Mouse (Mus musculus): Measurements from ENCODE around the gene Ift22. TPM values are rescaled to one million over a fixed set of nuclear protein-coding genes. Genes with fewer than 3 reads are reported as not detected.

The Ift22 gene
- polyA plus RNA-seq, 1 experiment from 2014 or later, result 112 TPM

DNA sequence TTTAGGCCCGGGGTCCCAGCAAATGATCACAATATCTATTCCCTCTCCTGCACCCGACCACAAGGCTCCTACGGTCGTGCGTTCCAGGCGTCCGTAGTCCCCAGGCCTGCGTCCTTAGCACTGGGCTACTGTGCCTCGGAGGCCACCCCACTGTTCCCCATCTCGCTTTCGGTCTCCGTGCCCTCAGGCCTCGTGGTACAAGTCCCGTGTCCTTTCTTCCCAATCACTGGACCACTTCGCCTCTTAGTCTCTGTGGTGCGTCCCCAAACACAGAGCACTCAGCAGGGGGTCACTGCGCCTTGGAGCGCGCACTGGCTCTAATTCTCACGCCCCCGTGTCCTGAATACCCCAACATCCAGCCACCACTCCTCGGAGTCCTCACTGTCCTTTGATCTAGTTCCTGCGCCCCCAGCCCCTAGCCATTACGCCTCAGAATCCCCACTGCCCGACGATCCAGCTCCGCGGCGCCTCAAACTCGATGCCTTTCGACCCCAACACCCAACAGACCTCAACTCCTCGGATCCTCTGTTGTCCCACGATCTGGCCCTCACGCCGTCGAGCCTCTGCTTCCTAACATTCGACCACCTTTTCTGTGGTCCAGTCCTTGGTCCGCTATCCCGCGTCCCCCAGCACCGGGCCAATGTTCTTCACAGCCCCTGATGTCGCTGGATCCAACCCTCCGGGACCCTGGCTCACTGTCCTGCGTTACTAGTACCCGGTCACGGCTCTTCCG is 25.7 kb upstream of the Ift22 start:
- Histone ChIP-seq H3K4me1 (peaks cover 24% of the 10 kb centered on the region), H3K9me3 (no peaks in the 10 kb centered on the region), H3K36me3 (no peaks in the 10 kb centered on the region), H3K27me3 (peaks cover 49% of the 10 kb centered on the region), H3K4me2 (replicated peaks) (peak overlapping the region; percentile 77), H3K9ac (replicated peaks) (peak overlapping the region; percentile 65), H3K4me3 (peak overlapping the region; percentile 46), H3K27ac (replicated peaks) (no peak overlapping the region)
- under 1% methylated on average over 47 of the region's 47 CpGs for WGBS
- ATAC-seq (ENCODE audit: low FRiP score, low read depth), result no peak

DNA sequence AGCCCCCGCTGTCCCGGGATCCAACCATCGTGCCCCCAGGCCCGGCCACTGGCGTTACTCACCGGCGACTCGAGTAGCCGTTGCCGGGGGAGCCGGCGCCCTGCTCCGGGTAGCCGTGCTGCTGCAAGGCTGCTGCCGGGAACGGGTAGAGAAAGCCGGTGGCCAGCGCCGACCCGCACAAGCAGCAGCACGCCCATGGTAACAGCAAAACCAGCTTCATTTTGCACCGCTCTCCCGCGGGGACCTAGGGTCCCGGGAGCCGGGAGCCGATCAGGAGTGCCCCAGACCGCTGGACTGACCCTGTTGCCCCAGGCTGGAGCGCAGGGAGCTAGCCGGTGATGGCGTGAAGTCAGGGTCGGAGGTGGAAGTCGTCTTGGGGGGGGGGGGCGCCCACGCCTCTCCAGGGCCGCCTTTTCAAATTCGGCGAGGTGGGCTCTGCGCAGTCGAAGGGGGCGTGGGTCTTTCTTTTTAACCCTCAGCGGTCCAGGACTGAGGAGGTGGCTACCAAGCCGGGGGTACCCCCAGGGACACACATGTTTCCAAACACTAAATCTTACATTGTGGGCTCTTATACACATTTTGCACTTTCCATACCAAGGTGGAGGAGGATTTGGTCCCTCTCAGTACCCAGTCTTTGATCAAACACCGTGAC is 25.0 kb upstream of the Ift22 start, which contains the start of gene Col26a1:
TSS of gene Col26a1 (minus strand) at position 422 of the 652 bp plus-strand sequence.
- Histone ChIP-seq H3K4me1 (peaks cover 24% of the 10 kb centered on the region), H3K27ac (replicated peaks) (no peak within 1 kb of the TSS), H3K36me3 (no peaks in the 10 kb centered on the region), H3K4me3 (peak within 1 kb of the TSS; percentile 46), H3K4me2 (replicated peaks) (peak within 1 kb of the TSS; percentile 77), H3K27me3 (peaks cover 49% of the 10 kb centered on the region), H3K9ac (replicated peaks) (peak within 1 kb of the TSS; percentile 65), H3K9me3 (no peaks in the 10 kb centered on the region)
- WGBS, result 2% methylated on average over 43 of the region's 44 CpGs
- no peak for ATAC-seq (ENCODE audit: low FRiP score, low read depth)

DNA sequence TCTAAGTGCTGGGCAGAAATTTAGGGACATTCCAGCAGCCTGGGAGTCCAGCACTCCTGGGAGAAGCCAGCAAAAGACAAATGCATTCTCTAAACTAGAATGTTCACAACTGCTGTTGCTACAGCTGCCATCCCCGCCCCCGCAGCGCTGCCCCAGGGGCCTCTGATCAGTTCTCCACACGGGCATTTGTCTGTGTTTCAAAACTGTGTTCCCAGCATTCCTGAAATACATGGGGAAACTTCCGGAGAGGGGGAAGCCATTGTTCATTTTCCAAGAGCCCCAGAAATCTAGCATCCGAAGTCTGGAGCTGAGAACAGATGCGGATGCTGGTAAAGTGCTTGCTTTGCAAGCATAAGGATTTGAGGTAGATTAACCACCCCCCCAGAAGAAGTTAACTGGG is 21.0 kb upstream of the Ift22 start:
- no peak overlapping the region for H3K27ac ChIP-seq (replicated peaks)
- 36% methylated on average over 7 of the region's 7 CpGs for WGBS
- no peak overlapping the region for H3K9ac ChIP-seq (replicated peaks)

DNA sequence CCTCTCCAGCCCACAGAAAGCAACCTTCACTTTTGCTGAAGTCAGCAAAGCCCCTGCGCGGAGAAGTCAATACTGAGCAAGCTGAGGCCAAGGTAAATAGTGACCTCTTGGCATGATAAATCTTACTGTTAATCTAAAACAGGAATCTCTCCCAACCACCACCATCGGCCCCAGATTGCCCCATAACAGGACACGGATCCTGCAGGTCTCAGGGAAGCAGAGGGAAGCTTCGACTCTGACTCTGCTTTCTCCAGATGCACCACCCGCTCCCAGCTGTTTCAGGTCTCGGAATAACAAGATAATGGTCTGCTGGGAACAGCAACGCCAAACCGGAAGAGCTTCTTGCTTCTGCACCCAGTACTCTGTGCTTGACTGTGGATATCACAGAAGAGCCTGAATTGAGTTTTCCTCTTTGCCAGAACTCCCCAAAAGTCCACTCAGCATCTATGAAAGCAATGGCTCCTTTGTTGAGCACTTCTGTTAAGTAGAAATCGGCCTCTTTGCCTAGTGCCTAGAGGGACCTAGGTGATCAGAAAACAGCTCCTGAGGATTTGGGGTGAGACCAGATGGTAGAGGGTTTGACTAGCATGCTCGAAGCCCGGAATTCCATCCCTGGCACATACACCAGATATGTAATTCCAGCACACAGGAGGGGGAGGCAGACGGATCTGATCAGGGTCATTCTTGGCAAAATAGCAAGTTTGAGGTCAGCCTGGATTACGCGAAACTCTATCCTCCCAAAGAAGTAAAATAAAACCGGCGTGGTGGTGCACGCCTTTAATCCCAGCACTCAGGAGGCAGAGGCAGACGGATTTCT is 19.2 kb upstream of the Ift22 start:
- 68% methylated on average over 19 of the region's 19 CpGs for WGBS
- ATAC-seq (ENCODE audit: low FRiP score, low read depth), result no peak

More for the DNA sequence above, 21.0 kb upstream of the Ift22 start:
- no peak for ATAC-seq (ENCODE audit: low FRiP score, low read depth)
- H3K36me3 ChIP-seq, result no peaks in the 10 kb centered on the region
- H3K4me1 ChIP-seq, result peaks cover 18% of the 10 kb centered on the region
- H3K4me2 ChIP-seq (replicated peaks), result no peak overlapping the region
- no peaks in the 10 kb centered on the region for H3K9me3 ChIP-seq
- H3K27me3 ChIP-seq, result peaks cover 29% of the 10 kb centered on the region
- no peak overlapping the region for H3K4me3 ChIP-seq

DNA sequence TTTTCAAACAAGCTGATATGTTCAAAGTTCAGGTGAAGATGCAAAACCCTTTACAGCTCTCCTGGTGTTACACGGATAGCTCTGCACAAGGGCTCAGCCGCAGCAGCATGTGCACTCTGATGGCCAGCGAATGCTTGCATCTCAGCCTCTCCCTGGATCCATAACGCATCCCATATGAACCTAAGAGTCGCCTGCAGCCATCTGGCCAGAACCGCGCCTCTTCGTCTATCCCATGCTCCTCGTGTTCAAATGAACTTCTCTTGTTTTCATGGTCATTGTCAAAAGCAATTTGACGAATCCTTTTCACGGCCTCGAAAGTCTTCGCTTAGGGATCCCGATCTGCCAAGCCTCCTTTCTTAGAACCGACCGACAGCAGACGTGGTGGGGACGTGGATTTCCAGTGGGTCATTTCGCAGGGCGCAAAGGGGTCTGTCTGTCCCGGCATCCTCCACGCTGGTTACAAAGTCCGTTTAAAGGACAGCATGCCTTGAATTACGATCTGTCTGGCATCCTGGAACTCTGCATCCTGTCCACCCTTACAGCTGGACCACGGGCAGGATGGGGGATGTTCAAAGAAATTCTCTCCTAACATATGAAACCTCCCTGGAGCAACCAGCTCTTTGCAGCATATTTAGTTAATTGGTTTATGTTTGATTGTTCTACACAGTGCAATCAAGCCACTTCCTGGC is 13.0 kb upstream of the Ift22 start:
- no peak overlapping the region for H3K4me2 ChIP-seq (replicated peaks)
- no peaks in the 10 kb centered on the region; the same call in 1 of the 2 replicates for H3K27me3 ChIP-seq
- WGBS, result 69% methylated on average over 25 of the region's 25 CpGs
- no peaks in the 10 kb centered on the region for H3K9me3 ChIP-seq
- H3K4me3 ChIP-seq, result no peak overlapping the region
- H3K36me3 ChIP-seq, result no peaks in the 10 kb centered on the region
- no peak overlapping the region for H3K9ac ChIP-seq (replicated peaks)
- ATAC-seq (ENCODE audit: low FRiP score, low read depth), result no peak
- H3K27ac ChIP-seq (replicated peaks), result no peak overlapping the region
- no peaks in the 10 kb centered on the region for H3K4me1 ChIP-seq

More for the DNA sequence above, 19.2 kb upstream of the Ift22 start:
- no peaks in the 10 kb centered on the region for H3K36me3 ChIP-seq
- H3K4me1 ChIP-seq, result peaks cover 5% of the 10 kb centered on the region
- H3K9ac ChIP-seq (replicated peaks), result no peak overlapping the region
- no peaks in the 10 kb centered on the region for H3K9me3 ChIP-seq
- H3K27ac ChIP-seq (replicated peaks), result no peak overlapping the region
- H3K4me3 ChIP-seq, result no peak overlapping the region
- H3K4me2 ChIP-seq (replicated peaks), result no peak overlapping the region
- peaks cover 11% of the 10 kb centered on the region for H3K27me3 ChIP-seq

DNA sequence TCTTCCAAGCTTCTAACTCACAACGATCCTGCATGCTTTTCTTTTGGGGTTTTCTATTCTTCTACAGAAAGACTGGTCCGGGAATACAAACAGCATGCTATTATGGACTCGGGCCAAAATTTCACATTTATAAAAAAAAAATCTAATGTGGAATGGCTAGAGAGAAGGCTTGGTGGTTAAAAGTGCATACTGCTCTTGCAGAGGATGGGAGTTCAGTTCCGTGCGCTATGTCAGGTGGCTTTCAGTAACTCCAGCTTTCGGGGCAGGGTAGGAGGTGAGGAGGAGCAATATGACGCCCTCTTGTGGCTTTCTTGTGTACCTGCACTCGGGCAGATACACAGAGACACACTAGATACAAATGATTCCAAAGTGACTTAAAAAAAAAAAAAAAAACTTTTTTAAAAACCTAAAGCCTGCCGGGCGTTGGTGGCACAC is 12.4 kb upstream of the Ift22 start:
- Histone ChIP-seq H3K4me1 (no peaks in the 10 kb centered on the region; the same call in 1 of the 2 replicates), H3K36me3 (no peaks in the 10 kb centered on the region), H3K9ac (replicated peaks) (no peak overlapping the region), H3K27ac (replicated peaks) (no peak overlapping the region), H3K4me2 (replicated peaks) (no peak overlapping the region), H3K9me3 (no peaks in the 10 kb centered on the region), H3K27me3 (no peaks in the 10 kb centered on the region; the same call in 1 of the 2 replicates), H3K4me3 (no peak overlapping the region)
- whole genome bisulfite sequencing, result 64% methylated on average over 10 of the region's 10 CpGs
- ATAC-seq (ENCODE audit: low FRiP score, low read depth), result no peak

DNA sequence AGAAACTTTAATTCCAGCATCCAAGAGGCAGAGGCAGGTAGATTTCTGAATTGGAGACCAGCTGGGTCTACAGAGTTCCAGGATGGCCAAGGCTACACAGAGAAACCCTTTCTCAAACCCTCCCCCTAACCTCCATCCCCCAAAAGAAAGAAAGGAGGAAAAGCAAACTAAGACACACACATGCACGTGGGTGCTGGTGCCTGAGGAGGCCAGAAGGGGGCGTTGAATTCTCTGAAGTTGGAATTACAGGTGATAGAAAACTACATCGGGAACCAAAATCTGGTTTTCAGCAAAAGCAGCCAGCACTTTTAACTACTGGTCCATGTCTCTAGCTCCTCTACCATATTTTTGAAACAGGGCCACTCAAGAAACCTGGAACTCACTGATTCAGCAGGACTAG is 3.3 kb upstream of the Ift22 start:
- Histone ChIP-seq H3K9ac (replicated peaks) (no peak overlapping the region), H3K4me3 (no peak overlapping the region), H3K36me3 (no peaks in the 10 kb centered on the region), H3K9me3 (no peaks in the 10 kb centered on the region), H3K27me3 (no peaks in the 10 kb centered on the region; the same call in 1 of the 2 replicates), H3K4me2 (replicated peaks) (no peak overlapping the region), H3K4me1 (peaks cover 15% of the 10 kb centered on the region), H3K27ac (replicated peaks) (no peak overlapping the region)
- WGBS, result 67% methylated on average over 3 of the region's 3 CpGs
- ATAC-seq (ENCODE audit: low FRiP score, low read depth), result no peak

DNA sequence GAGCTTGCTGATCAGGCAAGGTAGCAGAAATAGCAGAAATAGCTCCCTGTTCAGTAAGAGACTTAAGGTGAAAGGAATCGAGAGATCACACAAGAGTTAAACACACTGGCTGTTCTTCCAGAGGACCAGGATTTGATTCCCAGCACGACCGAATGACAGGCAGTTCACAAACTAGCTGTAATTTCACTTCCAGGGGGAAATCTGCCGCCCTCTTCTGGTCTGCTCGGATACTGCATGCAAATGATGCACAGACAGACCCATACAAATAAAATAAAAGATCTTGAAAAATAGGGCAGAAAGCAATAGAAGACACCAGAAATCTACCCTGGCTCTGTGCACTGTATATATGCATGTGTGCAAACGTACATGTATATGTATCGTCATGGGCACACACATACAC is 2.3 kb upstream of the Ift22 start:
- no peak overlapping the region for H3K4me2 ChIP-seq (replicated peaks)
- WGBS, result 54% methylated on average over 7 of the region's 7 CpGs
- no peaks in the 10 kb centered on the region for H3K9me3 ChIP-seq
- H3K27ac ChIP-seq (replicated peaks), result no peak overlapping the region
- H3K27me3 ChIP-seq, result no peaks in the 10 kb centered on the region
- H3K4me3 ChIP-seq, result no peak overlapping the region
- peaks cover 15% of the 10 kb centered on the region for H3K4me1 ChIP-seq
- peaks cover 2% of the 10 kb centered on the region for H3K36me3 ChIP-seq
- H3K9ac ChIP-seq (replicated peaks), result no peak overlapping the region
- ATAC-seq (ENCODE audit: low FRiP score, low read depth), result no peak

DNA sequence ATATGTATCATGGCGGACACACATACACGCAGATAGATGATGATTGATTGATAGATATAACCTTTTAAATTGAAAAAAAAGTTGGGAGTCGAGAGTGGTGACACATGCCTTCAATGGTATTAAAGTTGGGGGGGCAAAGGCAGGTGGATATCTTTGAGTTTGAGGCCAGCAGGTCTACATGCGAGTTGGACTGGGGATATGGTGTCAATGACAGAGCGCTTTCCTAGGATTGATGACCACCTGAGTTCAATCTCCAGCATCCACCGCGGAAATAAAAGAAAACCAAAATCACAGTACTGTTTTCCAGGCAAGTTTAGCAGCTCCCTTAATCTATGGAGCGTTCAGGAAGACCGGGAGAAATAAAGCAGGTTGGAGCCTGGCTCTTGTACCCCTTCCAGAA is 363 bp upstream of the Ift22 start:
- Histone ChIP-seq H3K27ac (replicated peaks) (no peak overlapping the region), H3K4me1 (peaks cover 15% of the 10 kb centered on the region), H3K4me2 (replicated peaks) (peak overlapping the region; percentile 66), H3K27me3 (no peaks in the 10 kb centered on the region), H3K36me3 (peaks cover 22% of the 10 kb centered on the region), H3K4me3 (peak overlapping the region; percentile 73), H3K9ac (replicated peaks) (peak overlapping the region; percentile 74), H3K9me3 (no peaks in the 10 kb centered on the region)
- WGBS, result 46% methylated on average over 9 of the region's 9 CpGs
- ATAC-seq (ENCODE audit: low FRiP score, low read depth), result peak; percentile 57

DNA sequence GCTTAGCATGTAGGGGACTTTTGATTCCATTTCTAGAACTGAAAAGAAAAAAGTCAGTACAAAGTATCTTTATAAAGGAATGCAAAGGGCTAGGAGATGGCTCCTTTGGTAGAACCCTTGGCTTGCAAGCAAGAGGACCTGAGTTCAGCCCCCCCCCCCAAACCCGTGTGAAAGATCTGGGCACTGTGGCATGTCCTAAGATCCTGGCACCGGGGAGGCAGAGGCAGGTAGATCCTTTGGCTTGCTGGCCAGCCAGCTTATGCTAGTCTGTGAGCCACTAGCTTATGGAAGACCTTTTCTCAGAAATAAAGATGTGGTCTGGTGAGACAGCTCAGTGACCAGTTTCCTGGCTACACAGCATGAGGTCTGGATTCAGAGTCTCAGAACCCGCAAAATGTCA is 6.2 kb downstream of the Ift22 start:
- peaks cover 36% of the 10 kb centered on the region for H3K36me3 ChIP-seq
- H3K27me3 ChIP-seq, result no peaks in the 10 kb centered on the region
- H3K9ac ChIP-seq (replicated peaks), result no peak overlapping the region
- no peak overlapping the region for H3K4me3 ChIP-seq
- H3K9me3 ChIP-seq, result no peaks in the 10 kb centered on the region
- peaks cover 2% of the 10 kb centered on the region for H3K4me1 ChIP-seq
- WGBS, result 81% methylated on average over 3 of the region's 3 CpGs
- ATAC-seq (ENCODE audit: low FRiP score, low read depth), result no peak
- no peak overlapping the region for H3K27ac ChIP-seq (replicated peaks)
- no peak overlapping the region for H3K4me2 ChIP-seq (replicated peaks)

DNA sequence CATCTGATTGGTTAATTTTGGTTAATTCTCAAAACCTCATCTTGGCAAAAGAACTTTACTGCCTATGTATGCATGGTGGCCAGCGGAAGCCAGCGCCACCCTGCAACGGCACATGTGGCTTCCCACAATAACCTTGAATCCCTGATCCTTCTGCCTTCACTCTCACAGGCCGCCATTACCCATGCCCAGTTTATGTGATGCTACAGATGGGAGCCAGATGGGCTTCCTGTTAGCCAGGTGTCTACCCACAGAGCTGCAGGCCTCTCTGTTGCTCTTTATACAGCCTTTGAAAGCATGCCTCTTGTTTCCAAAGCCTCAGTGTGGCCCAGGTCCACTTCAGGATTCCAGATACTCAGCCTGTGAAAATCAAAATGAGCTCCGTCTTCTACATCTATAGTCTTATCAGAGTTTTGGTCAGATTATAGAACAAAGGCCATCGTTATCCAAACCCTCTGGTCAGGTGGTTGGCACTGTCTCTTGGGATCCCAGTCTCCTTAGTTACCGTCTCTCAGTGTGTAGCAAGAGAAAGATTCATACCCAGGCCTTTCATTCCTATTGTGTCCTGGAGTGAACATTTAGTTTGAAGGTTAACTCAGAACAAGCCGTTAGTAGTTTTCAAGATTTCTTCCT is 9.8 kb downstream of the Ift22 start:
- Histone ChIP-seq H3K9me3 (no peaks in the 10 kb centered on the region), H3K27me3 (no peaks in the 10 kb centered on the region), H3K36me3 (peaks cover 13% of the 10 kb centered on the region), H3K9ac (replicated peaks) (no peak overlapping the region), H3K4me2 (replicated peaks) (no peak overlapping the region), H3K4me1 (peaks cover 8% of the 10 kb centered on the region), H3K4me3 (no peak overlapping the region), H3K27ac (replicated peaks) (no peak overlapping the region)
- ATAC-seq (ENCODE audit: low FRiP score, low read depth), result no peak
- 93% methylated on average over 8 of the region's 8 CpGs for WGBS
